8 mouse cellular contexts compared by ENCODE assay signal in genomic region chr11:24305145-24305553, GRCm38 (mm10).
DNase-seq lines count a peak whose midpoint lies in the region; ATAC-seq lines count a peak whose summit lies in the region.

No protein-coding gene starts in this region.

- peak overlapping the region; percentile 13; the same call in 1 of the 2 replicates for H3K9ac ChIP-seq in heart, embryonic 14.5 days (ENCODE audit: low read length)
- no peak overlapping the region for H3K9ac ChIP-seq in embryonic facial prominence, embryonic 15.5 days
- H3K9ac ChIP-seq in intestine, embryonic 15.5 days = 0 out of 2 replicates have a peak overlapping the region, but pooled peaks have one; percentile 8
- H3K9ac ChIP-seq in midbrain, embryonic 12.5 days (replicated peaks) = no peak overlapping the region; the same call in 1 of the 2 replicates

- no peak overlapping the region for H3K27ac ChIP-seq in heart, embryonic 14.5 days (replicated peaks in 1 of 2; ENCODE audit: control insufficient read depth in 1 of 2, insufficient read depth in 1 of 2, low read depth in 2 of 2, low read length in 2 of 2)
- peak overlapping the region; percentile 52 for H3K27ac ChIP-seq in embryonic facial prominence, embryonic 15.5 days (replicated peaks)
- no peak overlapping the region for H3K27ac ChIP-seq in intestine, embryonic 15.5 days
- 0 out of 2 replicates have a peak overlapping the region, but pooled peaks have one; percentile 3 for H3K27ac ChIP-seq in midbrain, embryonic 12.5 days (replicated peaks)

- ATAC-seq in heart, embryonic 14.5 days (ENCODE audit: insufficient number of reproducible peaks, insufficient read depth, low FRiP score, low read depth) = no peak
- ATAC-seq in embryonic facial prominence, embryonic 15.5 days (ENCODE audit: insufficient number of reproducible peaks, low FRiP score, low TSS enrichment, low read depth) = peak; percentile 39; the same call in 1 of the 2 replicates
- ATAC-seq in intestine, embryonic 15.5 days = peak; percentile 82
- peak; percentile 86 for ATAC-seq in midbrain, embryonic 12.5 days (ENCODE audit: low FRiP score, low read depth)

- peak overlapping the region; percentile 35 to 36 for H3K4me3 ChIP-seq in heart, embryonic 14.5 days (ENCODE audit: control insufficient read depth in 1 of 2, insufficient read depth in 1 of 2, low read depth in 1 of 2, low read length in 2 of 2)
- H3K4me3 ChIP-seq in embryonic facial prominence, embryonic 15.5 days (replicated peaks) = peak overlapping the region; percentile 21
- H3K4me3 ChIP-seq in intestine, embryonic 15.5 days (replicated peaks) = peak overlapping the region; percentile 31
- peak overlapping the region; percentile 31 for H3K4me3 ChIP-seq in midbrain, embryonic 12.5 days

- DNase-seq in heart, postnatal 25 days (ENCODE audit: low spot score) = no peak
- peak; percentile 69 for DNase-seq in ES-CJ7 (ENCODE audit: low read depth, low spot score)
- no peak for DNase-seq in Muller cell, postnatal 12 days (ENCODE audit: inconsistent ontology term)
- no peak for DNase-seq in cerebellum, adult 9-11 months

- no peaks in the 10 kb centered on the region for H3K9me3 ChIP-seq in heart, embryonic 14.5 days (ENCODE audit: control insufficient read depth, low read length)
- H3K9me3 ChIP-seq in embryonic facial prominence, embryonic 15.5 days (replicated peaks) = no peaks in the 10 kb centered on the region
- H3K9me3 ChIP-seq in intestine, embryonic 15.5 days = no peaks in the 10 kb centered on the region
- H3K9me3 ChIP-seq in midbrain, embryonic 12.5 days = no peaks in the 10 kb centered on the region

- H3K4me1 ChIP-seq in heart, embryonic 14.5 days (ENCODE audit: control insufficient read depth in 2 of 2, insufficient read depth in 2 of 2, low read length in 2 of 2) = peaks cover 5 to 8% of the 10 kb centered on the region in 2 experiments; a peak in 2 of 4 replicates
- peaks cover 13% of the 10 kb centered on the region; the same call in 1 of the 2 replicates for H3K4me1 ChIP-seq in embryonic facial prominence, embryonic 15.5 days
- peaks cover 14% of the 10 kb centered on the region for H3K4me1 ChIP-seq in intestine, embryonic 15.5 days (replicated peaks)
- peaks cover 33% of the 10 kb centered on the region for H3K4me1 ChIP-seq in midbrain, embryonic 12.5 days

- intact Hi-C loops in heart, postnatal 25 days (cut with DNase I) = no loop called here

- WGBS in heart, embryonic 14.5 days = 2% methylated on average over 17 of the region's 17 CpGs
- 4% methylated on average over 17 of the region's 17 CpGs for WGBS in embryonic facial prominence, embryonic 15.5 days
- WGBS in intestine, embryonic 15.5 days = 10% methylated on average over 17 of the region's 17 CpGs
- WGBS in midbrain, embryonic 12.5 days = 1% methylated on average over 17 of the region's 17 CpGs

- no peaks in the 10 kb centered on the region for H3K27me3 ChIP-seq in heart, embryonic 14.5 days (ENCODE audit: control insufficient read depth, insufficient read depth, low read length)
- H3K27me3 ChIP-seq in embryonic facial prominence, embryonic 15.5 days = no peaks in the 10 kb centered on the region
- no peaks in the 10 kb centered on the region for H3K27me3 ChIP-seq in intestine, embryonic 15.5 days (replicated peaks)
- peaks cover 5% of the 10 kb centered on the region; the same call in 1 of the 2 replicates for H3K27me3 ChIP-seq in midbrain, embryonic 12.5 days

- H3K4me2 ChIP-seq in heart, embryonic 14.5 days (ENCODE audit: low read length) = peak overlapping the region; percentile 64
- peak overlapping the region; percentile 43 for H3K4me2 ChIP-seq in embryonic facial prominence, embryonic 15.5 days (replicated peaks)
- peak overlapping the region; percentile 63 for H3K4me2 ChIP-seq in intestine, embryonic 15.5 days (replicated peaks)
- peak overlapping the region; percentile 58 for H3K4me2 ChIP-seq in midbrain, embryonic 12.5 days (replicated peaks)

- no peaks in the 10 kb centered on the region for H3K36me3 ChIP-seq in heart, embryonic 14.5 days (ENCODE audit: control insufficient read depth, insufficient read depth, low read length)
- no peaks in the 10 kb centered on the region for H3K36me3 ChIP-seq in embryonic facial prominence, embryonic 15.5 days
- H3K36me3 ChIP-seq in intestine, embryonic 15.5 days = no peaks in the 10 kb centered on the region
- H3K36me3 ChIP-seq in midbrain, embryonic 12.5 days = no peaks in the 10 kb centered on the region

Comparison
In these comparisons a context has a peak if more than half of its experiments do, and no peak if none do; other contexts are left out.
1. H3K27ac ChIP-seq: peak in embryonic facial prominence, embryonic 15.5 days (single experiment) and midbrain, embryonic 12.5 days (single experiment); none in heart, embryonic 14.5 days (0 of 2) and intestine, embryonic 15.5 days (single experiment).
2. H3K9ac ChIP-seq: peak in heart, embryonic 14.5 days (single experiment) and intestine, embryonic 15.5 days (single experiment); none in embryonic facial prominence, embryonic 15.5 days (single experiment) and midbrain, embryonic 12.5 days (single experiment).
3. Peak in every context shown above with its lines, with median percentiles within 50 percentile points of each other: H3K4me2 ChIP-seq and H3K4me3 ChIP-seq.